Mouse (Mus musculus) cerebellum, adult 2 months (tissue): Measurements from ENCODE around the gene Hes7.

Source experiments
- CTCF ChIP-seq: fragments of 200-500 bp; IDR thresholded peaks from 2 replicates; pipeline ENCODE4 v1.5.1; 2011; ENCODE audit warnings: low read depth, mild to moderate bottlenecking, control low read depth, low read length, moderate library complexity, borderline replicate concordance; ENCODE audit not compliant: insufficient read depth
- POLR2A ChIP-seq: fragments of 200-500 bp; IDR thresholded peaks from 2 replicates; pipeline ENCODE4 v1.6.1; 2011; ENCODE audit warnings: low read length, control low read depth, borderline replicate concordance; ENCODE audit not compliant: insufficient read depth

DNA sequence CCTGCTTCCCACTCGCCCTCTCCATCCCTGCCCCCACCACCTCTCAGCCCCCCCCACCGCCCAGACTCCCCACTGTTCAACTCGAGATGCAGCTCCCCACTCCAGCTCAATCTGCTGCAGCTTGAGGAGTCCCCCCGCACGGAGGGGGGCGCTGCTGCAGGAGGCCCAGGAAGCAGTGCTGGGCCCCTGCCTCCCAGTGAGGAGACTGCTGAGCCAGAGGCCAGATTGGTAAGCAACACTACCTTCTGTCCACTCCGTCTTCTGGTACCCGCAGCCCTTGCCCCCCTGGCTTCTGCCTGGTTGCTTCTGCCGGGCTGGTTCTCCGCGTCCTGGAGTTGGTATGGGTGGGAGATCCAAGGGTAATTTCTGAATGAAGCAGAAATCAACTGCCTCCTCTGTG is 13.4 kb upstream of the Hes7 start:
- TF ChIP-seq POLR2A: no peak
- no peak for TF ChIP-seq CTCF
